Comparison of ENCODE assay signal across 9 mouse cellular contexts in the genomic region with DNA sequence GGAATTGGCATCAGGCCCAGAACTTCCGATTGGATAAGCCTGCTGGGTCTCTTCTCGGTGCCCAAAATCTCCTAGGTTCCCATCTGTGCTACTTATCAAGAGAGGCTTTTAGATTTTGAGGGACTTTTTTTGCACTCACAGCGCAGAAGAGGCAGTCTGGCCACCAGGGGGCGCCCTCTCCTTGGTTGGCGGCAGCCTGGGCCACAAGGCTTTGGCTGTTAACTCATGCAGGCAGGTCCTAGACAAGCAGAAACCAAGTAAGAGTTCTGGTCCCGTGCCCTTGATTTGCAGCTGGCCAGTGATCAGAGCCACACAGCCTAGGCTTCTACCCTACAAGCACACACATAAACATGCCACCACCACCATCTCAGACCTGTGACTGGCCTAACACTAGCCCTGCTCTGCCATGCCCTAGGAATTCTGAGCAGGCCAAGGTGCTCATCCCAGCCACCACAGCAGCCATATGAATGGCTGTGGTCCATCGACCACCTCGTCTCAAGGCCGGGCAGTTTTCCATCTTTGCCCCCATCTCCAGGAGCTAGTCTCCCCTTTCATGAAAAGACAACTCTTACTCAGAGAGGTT. TPM values are rescaled to one million over a fixed set of nuclear protein-coding genes. Genes with fewer than 3 reads are reported as not detected.
DNase-seq lines count a peak whose midpoint lies in the region; ATAC-seq lines count a peak whose summit lies in the region.
"Had no signal": no experiment of that assay in that cellular context is flagged by ENCODE, and none has a peak within 500 bp of the region (broad histone marks: within the 10 kb centered on the region; RNA-seq: fewer than 3 reads in every experiment).

No protein-coding gene starts in this region.

- H3K9ac ChIP-seq in hindbrain, embryonic 14.5 days, result no peak overlapping the region
- H3K9ac ChIP-seq: neural tube, embryonic 13.5 days had no signal

- no peaks in the 10 kb centered on the region for H3K9me3 ChIP-seq in hindbrain, embryonic 14.5 days (ENCODE audit: control insufficient read depth, low read length)
- H3K9me3 ChIP-seq: neural tube, embryonic 13.5 days had no signal

- no peak overlapping the region for H3K27ac ChIP-seq in hindbrain, embryonic 14.5 days
- H3K27ac ChIP-seq: neural tube, embryonic 13.5 days had no signal

- DNase-seq in T-cell, adult 2 months (ENCODE audit: low spot score), result peak; percentile 67
- DNase-seq in cerebellum, adult 8-10 months, result peak; percentile 50
- peak; percentile 59 to 64 for DNase-seq in frontal cortex, postnatal 10 days (ENCODE audit: low spot score in 2 of 2)
- peak; percentile 79 for DNase-seq in hindbrain, embryonic 14.5 days (ENCODE audit: low spot score)
- DNase-seq in layer of hippocampus, postnatal 36 days, result peak; percentile 71 to 76
- peak; percentile 63 for DNase-seq in spleen, adult 12 weeks (ENCODE audit: low spot score)

- ATAC-seq in hindbrain, embryonic 14.5 days (ENCODE audit: low FRiP score), result no peak
- ATAC-seq in megakaryocyte, adult 5-6 weeks (ENCODE audit: poor library complexity, severe bottlenecking), result peak; percentile 77
- no peak for ATAC-seq in activated CD4-positive, CD25-positive, alpha-beta regulatory T cell, adult 4 months

- H3K4me2 ChIP-seq in hindbrain, embryonic 14.5 days (replicated peaks), result no peak overlapping the region
- H3K4me2 ChIP-seq: neural tube, embryonic 13.5 days had no signal

- no peaks in the 10 kb centered on the region for H3K36me3 ChIP-seq in hindbrain, embryonic 14.5 days (replicated peaks; ENCODE audit: control insufficient read depth, insufficient read depth)
- H3K36me3 ChIP-seq: neural tube, embryonic 13.5 days had no signal

- 34% methylated on average over 9 of the region's 9 CpGs for WGBS in hindbrain, embryonic 14.5 days

- H3K4me3 ChIP-seq in hindbrain, embryonic 14.5 days (replicated peaks; ENCODE audit: low read length), result no peak overlapping the region
- H3K4me3 ChIP-seq: neural tube, embryonic 13.5 days had no signal

- no peaks in the 10 kb centered on the region for H3K4me1 ChIP-seq in hindbrain, embryonic 14.5 days (replicated peaks; ENCODE audit: control insufficient read depth, insufficient read depth, low read length)
- H3K4me1 ChIP-seq: neural tube, embryonic 13.5 days had no signal

- peaks cover 12% of the 10 kb centered on the region for H3K27me3 ChIP-seq in hindbrain, embryonic 14.5 days (ENCODE audit: control insufficient read depth, insufficient read depth, low read length)

RNA-seq across cellular contexts. Expression of a gene that starts 12.5 kb away (rescaled TPM):
- not detected in 2 replicates for polyA plus RNA-seq in hindbrain, embryonic 14.5 days (2014; fragmentation: Nextera tagmentation; extraction: Ambion mirVana)
- not detected for total RNA-seq in layer of hippocampus, postnatal 36 days (2021)
- not detected in 2 replicates for total RNA-seq in megakaryocyte, adult 5-6 weeks (2015)
- not detected in 2 replicates for total RNA-seq in megakaryocyte, adult 5-6 weeks (2017)
- polyA plus RNA-seq in activated CD4-positive, CD25-positive, alpha-beta regulatory T cell, adult 4 months (2017; shearing (Covaris generic)), result not detected

RNA-seq across cellular contexts. Expression of a gene that starts 18.7 kb away (rescaled TPM):
- polyA plus RNA-seq in hindbrain, embryonic 14.5 days (2014; fragmentation: Nextera tagmentation; extraction: Ambion mirVana), result 12.6 and 15.5 TPM in 2 replicates
- total RNA-seq in layer of hippocampus, postnatal 36 days (2021), result 10 to 100 TPM; 53.9 to 55.0 TPM
- total RNA-seq in megakaryocyte, adult 5-6 weeks (2015), result 23.2 and 25.0 TPM in 2 replicates
- total RNA-seq in megakaryocyte, adult 5-6 weeks (2017), result 17.1 and 18.6 TPM in 2 replicates
- polyA plus RNA-seq in activated CD4-positive, CD25-positive, alpha-beta regulatory T cell, adult 4 months (2017; shearing (Covaris generic)), result 1 to 10 TPM; 5.4 to 7.7 TPM
